Mouse (Mus musculus): ENCODE results near the gene Gm49673.
"Not testable (repeated sequence)": the region's sequence is repeated elsewhere in the genome, so short reads cannot be mapped to it uniquely, and the experiment has no call there.

Gm49673 gene

GRCm38 (mm10) chr17:8147439-8148316 lies at the start of gene Gm49673, which contains the start of gene Rnaset2a:
Gm49673 (minus strand) TSS chr17:8147788.
Rnaset2a (minus strand) TSS chr17:8148097.
- peak; percentile 26 for DNase-seq

DNA sequence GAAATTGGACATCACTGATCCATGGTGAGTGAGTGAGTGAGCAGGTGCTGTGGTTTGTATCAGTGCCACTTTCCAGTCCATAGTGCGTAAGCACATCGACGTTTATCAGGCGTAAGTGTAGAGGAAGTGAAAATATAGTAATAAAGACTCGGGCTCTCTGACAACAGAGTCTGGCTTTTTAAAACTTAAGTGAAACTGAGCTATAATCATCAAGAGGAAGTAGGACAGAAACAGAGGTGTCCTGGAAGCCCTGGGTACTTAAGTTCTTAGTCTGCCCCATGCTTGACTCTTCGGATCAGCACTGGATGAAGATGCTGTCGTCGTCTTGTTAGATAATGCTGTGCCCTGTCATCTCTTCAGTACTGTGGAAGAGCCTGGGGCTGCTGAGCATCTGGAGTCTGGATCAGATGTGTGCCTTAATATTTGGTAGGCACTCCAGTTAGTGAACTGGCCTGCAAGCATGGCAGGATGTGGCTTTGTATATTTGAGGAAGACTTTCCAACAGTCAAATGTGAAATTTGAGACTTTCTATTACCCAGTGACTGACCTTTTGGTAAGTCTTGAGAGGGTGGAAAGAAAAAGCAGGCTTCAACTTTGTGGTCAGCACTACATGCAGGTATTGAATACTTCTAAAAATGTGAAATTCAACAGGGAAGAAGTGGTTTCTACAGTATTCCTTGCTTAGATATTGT lies 48.2 kb upstream of the Gm49673 start:
- no peak for DNase-seq

DNA sequence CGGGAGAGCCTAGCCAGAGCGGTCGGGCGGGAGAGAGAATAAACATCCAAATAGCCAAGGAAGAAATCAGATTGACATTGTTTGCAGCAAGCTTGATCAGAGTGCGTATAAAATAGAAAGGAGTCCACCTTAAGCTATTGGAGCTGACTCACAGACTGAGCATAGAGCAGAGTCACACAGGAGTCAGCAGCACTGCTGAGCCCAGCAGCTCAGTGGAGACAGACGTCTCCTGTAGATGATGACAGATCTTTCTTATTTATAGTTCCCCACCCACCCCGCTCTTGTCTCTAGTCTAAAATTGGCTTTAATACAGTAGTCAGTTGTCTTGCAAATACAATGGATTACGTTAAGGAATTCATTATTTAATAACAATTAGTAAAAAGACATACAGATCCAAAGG lies 46.1 kb upstream of the Gm49673 start:
- no peak for DNase-seq

GRCm38 (mm10) chr17:8184217-8184616 lies 36.6 kb upstream of the Gm49673 start:
- DNase-seq: no peak

DNA sequence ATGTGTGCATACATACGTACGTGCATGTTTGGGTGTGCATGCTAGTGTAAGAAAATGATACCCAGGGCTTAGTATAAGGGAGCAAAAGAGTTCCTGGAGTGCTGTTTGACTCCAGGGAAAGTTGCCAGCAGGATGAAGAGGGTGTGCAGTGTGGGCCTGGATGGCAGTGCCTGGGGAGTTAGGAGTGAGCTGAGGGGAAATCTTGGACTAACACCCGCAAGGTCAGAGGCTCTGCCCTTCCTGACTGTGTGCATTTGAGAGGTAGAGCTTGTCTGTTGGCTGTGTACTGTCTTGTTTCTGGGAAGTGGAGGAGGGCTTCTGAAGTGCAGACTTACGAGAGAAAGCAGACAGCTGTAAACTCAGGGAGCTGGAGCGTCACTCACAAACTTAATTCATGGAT lies 36.2 kb upstream of the Gm49673 start:
- DNase-seq: no peak

DNA sequence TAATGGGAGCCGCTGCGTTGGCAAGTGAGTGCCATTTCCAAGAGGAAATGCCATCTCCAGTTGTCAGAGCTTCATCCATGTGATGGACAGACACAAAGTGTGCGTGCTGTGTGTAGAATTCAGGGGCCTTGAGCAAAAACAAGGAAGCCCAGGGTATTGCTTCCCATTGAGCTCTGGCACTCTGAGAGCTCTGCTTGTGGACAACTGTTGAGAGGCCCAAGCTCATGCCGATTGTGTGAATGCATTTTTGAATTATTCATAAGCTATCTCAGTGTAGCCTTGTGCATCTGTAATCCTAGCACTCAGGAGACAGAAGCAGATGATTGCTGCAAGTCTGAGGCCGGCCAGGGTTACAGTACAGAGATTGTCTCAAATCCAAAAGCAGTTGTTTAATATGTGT lies 29.5 kb upstream of the Gm49673 start:
- no peak for DNase-seq

GRCm38 (mm10) chr17:8171081-8171480 lies 23.5 kb upstream of the Gm49673 start:
- no peak for DNase-seq

DNA sequence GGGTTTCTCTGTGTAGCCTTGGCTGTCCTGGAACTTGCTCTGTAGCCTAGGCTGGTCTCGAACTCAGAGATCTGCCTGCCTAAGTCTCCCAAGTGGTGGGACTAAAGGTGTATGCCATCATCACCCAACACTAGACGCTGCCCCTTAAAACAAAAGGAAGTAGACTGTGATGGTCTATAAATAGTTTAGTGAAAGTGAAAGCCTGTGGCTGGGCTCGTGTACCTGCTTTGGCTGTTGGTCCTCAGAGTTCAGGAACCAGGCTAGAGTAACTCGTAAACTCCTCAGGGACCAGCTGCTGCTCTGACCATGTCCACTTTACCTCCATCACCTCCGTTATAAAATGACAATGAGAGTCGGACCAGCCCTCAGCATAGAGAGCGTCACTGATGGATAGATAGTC lies 22.7 kb upstream of the Gm49673 start:
- no peak for DNase-seq

DNA sequence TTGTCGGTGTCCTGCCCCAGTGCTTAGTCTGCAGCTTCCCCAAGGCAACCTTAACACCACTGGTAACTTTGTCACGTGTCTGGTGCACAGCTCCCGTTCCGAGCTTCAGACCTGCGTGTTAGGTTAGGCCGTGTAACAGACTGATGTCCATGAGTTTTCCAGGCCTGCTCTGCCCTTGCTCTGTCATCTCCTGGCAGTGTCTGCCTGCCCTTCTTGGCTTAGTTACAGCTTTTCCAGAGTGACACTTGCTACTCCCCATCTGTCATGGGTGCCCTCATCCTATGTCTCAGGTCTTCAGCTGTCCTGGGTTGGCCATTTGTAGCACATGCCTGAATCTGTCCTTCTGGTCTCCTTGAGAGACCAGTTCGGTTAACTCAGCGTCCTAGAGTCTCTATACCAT lies 19.8 kb upstream of the Gm49673 start:
- peak; percentile 40 for DNase-seq

DNA sequence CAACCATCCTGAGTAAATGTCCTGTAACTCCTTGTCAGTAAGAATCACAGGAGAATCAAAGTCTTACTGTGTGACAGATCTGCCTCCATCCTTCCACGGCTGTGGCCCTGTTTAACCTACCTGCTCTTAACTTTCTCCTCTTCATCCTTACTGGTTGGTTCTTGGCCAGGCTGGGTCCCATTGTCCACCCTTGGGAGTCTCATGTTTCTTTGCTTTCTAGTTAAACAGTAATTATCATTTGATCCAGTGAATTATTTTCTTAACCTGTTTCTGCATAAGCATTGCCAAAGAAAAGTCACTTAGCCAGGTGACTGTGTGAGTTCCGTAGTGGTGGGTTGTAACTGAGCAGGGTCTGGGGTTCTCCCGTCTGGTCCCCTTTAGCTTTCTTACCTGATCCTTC lies 18.9 kb upstream of the Gm49673 start:
- not testable (repeated sequence) for DNase-seq

GRCm38 (mm10) chr17:8165977-8166376 lies 18.4 kb upstream of the Gm49673 start:
- DNase-seq: not testable (repeated sequence)

GRCm38 (mm10) chr17:8165608-8165945 lies 18.0 kb upstream of the Gm49673 start:
- DNase-seq: peak; percentile 51

- peak; percentile 88 for DNase-seq
Measured at GRCm38 (mm10) chr17:8164701-8165607, 17.4 kb upstream of the Gm49673 start, which contains the start of gene Fgfr1op. Fgfr1op (plus strand) TSS chr17:8165501.

DNA sequence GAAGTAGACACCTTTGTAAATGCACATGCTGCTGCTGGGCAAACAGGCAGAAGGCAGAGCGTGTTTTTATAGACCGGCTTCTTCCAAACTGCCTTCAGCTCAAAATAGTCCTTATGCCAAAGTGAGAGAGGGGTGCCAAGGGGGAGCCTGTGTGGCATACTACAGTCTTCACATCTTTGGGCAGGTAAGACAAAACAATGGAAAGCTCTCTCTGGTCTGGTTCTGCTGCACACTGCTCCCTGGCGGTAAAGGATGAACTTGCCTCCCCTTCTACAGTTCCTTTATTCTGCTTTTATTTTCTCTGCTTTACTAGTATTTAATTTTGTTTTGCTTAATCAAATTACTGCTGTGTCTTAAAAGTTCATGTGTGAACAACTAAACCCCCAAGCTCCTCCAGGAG lies 13.4 kb upstream of the Gm49673 start:
- DNase-seq: peak; percentile 28

GRCm38 (mm10) chr17:8158627-8159026 lies 11.0 kb upstream of the Gm49673 start:
- DNase-seq: not testable (repeated sequence)

DNA sequence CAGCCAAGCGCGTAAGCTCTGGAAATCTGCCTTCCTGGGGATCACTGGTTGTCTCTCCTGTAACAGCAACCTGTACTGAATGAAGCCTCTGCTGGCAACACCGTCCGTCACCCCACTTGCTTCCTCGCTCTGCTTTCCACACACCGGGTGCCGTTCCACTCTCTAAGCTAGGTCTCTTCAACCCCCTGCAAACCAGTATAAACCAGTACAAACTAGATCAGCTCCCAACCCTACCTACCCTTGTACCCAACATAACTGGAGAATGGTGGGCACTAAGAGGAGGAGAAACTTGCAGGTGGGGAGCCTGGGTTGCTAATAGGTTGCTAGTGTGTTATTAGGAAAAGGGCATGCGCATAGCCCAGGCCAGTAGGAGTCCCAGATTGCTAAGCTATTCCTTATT lies 8.4 kb upstream of the Gm49673 start:
- not testable (repeated sequence) for DNase-seq

DNA sequence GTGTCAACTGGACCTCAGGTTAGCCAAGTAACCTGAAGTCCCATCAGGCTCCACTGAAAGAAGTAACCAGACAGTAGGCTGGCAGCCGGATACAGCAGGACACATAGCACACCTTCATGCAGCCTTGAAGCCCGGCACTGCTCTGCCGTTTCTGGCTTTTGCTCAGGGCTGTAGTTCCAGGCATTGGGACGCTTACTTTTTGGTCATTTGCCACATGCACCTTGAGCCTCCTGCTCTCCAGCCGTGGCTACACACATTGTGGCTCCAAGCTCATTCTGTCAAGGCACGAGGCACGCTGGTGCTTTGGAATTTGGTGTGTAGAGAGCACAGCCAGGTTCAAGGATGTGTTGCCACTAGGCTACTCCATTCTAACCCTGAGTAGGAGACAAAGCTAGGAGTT lies 7.4 kb upstream of the Gm49673 start:
- DNase-seq: not testable (repeated sequence)

GRCm38 (mm10) chr17:8146931-8147330 lies 657 bp downstream of the Gm49673 start:
- DNase-seq: not testable (repeated sequence)

DNA sequence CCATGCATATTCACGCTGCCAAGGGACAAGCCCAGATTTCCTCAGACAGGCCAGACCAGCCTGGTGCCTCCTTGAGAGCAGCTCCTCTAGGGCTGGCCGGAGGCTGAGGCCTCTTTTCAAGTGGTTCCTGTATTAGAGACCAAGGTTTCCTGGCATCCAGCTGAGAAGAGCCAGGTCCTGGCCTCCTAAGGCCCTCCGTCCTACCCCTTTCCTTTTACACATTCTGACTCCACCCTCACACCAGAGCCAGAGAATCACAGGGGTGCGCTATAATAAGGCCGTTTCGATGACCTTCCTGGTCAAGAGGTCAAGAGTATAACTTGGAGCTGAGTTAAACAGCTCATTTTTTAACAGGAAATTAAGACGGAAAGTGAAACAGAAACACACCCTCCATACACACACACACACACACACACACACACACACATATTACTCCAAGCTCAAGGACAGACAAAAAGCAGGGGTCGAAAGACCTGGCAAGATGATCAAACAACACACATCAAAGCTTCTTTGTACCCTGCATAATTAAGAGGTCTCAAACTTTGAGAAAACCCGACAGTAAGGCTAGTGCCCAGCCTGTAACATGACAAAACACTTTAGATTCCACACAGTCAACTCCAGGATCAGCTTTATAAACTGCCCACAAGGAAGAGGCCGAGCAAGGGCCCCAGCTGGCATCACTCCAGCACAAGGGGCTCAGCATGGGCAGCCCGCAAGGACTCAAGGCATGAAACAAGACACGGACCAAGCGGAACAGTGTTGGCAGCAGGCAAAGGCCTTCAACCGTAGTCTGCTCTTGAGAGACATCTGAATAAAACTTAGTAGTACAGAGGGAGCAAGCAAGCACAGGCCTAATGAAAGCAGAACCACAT lies 3.5 kb downstream of the Gm49673 start:
- not testable (repeated sequence) for DNase-seq

DNA sequence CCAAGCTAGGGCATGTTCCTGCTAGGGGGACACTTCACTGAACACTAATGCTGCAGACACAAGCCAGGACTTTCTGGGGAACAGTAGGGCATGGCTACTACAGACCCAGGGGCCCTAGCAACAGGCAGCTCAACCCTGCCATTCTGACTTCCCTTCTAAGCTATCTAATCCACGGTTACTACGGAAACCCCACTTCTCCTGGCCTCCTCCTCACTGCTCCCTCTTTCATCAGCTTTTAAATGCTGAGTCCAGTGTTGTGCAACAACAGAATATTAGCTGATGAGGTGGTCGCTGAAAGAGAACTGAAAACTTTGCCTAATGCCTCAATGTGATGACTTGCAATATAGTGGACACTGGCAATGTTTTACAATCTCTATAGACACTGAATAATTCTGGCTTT lies 7.4 kb downstream of the Gm49673 start:
- not testable (repeated sequence) for DNase-seq

DNA sequence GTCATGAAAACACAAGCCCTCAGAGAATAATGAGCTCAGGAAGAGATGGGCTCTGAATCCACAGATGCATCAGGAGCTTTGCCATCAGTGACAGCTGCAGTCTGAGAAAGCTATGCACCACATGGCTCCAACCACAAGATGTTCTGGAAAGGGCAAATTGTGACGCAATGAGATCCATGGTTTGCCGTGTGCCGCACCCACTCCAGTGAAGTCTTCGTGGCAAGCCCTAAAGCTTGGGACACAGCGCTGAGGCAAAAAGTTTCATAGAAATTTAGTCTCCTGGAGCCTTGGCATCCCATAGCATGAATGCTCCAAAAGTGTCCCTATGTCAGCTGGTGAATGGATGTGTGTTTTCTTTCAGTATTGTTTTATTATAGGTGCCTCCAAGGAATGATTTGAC lies 9.5 kb downstream of the Gm49673 start:
- DNase-seq: not testable (repeated sequence)

GRCm38 (mm10) chr17:8130849-8131248 lies 16.7 kb downstream of the Gm49673 start:
- not testable (repeated sequence) for DNase-seq

All from cerebellum, adult 8-10 months (tissue).